Mouse (Mus musculus) myocyte (in vitro differentiated cells): ENCODE data around the gene Adgrb3. TPM values are rescaled to one million over a fixed set of nuclear protein-coding genes. Genes with fewer than 3 reads are reported as not detected.

Experiments used
- H3K27me3 ChIP-seq: one replicate; pipeline ENCODE4 v1.6.1; 2011; ENCODE audit not compliant: control insufficient read depth, insufficient read depth, insufficient read length
- H3K36me3 ChIP-seq: one replicate; pipeline ENCODE4 v1.6.1; 2011; ENCODE audit not compliant: control insufficient read depth, insufficient read depth
- H3K4me2 ChIP-seq: one replicate; pipeline ENCODE4 v1.6.1; 2011; ENCODE audit warnings: low read depth, control low read depth
- H3K4me3 ChIP-seq: one replicate; pipeline ENCODE4 v1.5.1; 2011; ENCODE audit warnings: mild to moderate bottlenecking, control low read depth, moderate library complexity
- H3K79me2 ChIP-seq: one replicate; pipeline ENCODE4 v1.6.1; 2011; ENCODE audit not compliant: control insufficient read depth, insufficient read depth
- H3ac ChIP-seq: one replicate; pipeline ENCODE4 v1.6.1; 2011; ENCODE audit not compliant: control insufficient read depth, insufficient read length
- CEBPB ChIP-seq: IDR thresholded peaks from 2 replicates; pipeline ENCODE4 v1.6.1; 2011; ENCODE audit warnings: mild to moderate bottlenecking, moderate library complexity; ENCODE audit not compliant: poor library complexity, insufficient read depth, severe bottlenecking
- E2F4 ChIP-seq: IDR thresholded peaks from one replicate; pipeline ENCODE4 v1.6.1; 2011; ENCODE audit warnings: mild to moderate bottlenecking, control low read depth, moderate library complexity; ENCODE audit not compliant: insufficient read depth
- MAX ChIP-seq: IDR thresholded peaks from one replicate; pipeline ENCODE4 v1.6.1; 2011; ENCODE audit warnings: low read depth, mild to moderate bottlenecking, control low read depth
- MYOD1 ChIP-seq, 3 experiments: IDR thresholded peaks; one replicate each; pipeline ENCODE4 v1.6.1; 2011; ENCODE audit warnings: control low read depth in 2 of 3, low read depth in 2 of 3, mild to moderate bottlenecking in 2 of 3, moderate library complexity in 1 of 3; ENCODE audit not compliant: insufficient read length in 2 of 3, control insufficient read depth in 1 of 3
- MYOG ChIP-seq, 3 experiments: IDR thresholded peaks; one replicate each; pipeline ENCODE4 v1.6.1; 2011; ENCODE audit warnings: control low read depth in 2 of 3, low read depth in 2 of 3, mild to moderate bottlenecking in 2 of 3; ENCODE audit not compliant: insufficient read length in 2 of 3, control insufficient read depth in 1 of 3, insufficient read depth in 1 of 3
- POLR2A ChIP-seq: IDR thresholded peaks from one replicate; pipeline ENCODE4 v1.6.1; 2011; ENCODE audit warnings: low read depth, mild to moderate bottlenecking, control low read depth, moderate library complexity; ENCODE audit not compliant: insufficient read length
- POLR2AphosphoS2 ChIP-seq: IDR thresholded peaks from one replicate; pipeline ENCODE4 v1.6.1; 2011; ENCODE audit warnings: low read depth, control low read depth; ENCODE audit not compliant: insufficient read length
- REST ChIP-seq: IDR thresholded peaks from one replicate; pipeline ENCODE4 v1.6.1; 2011; ENCODE audit warnings: mild to moderate bottlenecking, control low read depth, moderate library complexity; ENCODE audit not compliant: insufficient read depth, insufficient read length
- SRF ChIP-seq: IDR thresholded peaks from one replicate; pipeline ENCODE4 v1.6.1; 2011; ENCODE audit warnings: low read depth; ENCODE audit not compliant: control insufficient read depth, insufficient read length
- TCF12 ChIP-seq: IDR thresholded peaks from one replicate; pipeline ENCODE4 v1.6.1; 2011; ENCODE audit warnings: mild to moderate bottlenecking, control low read depth; ENCODE audit not compliant: poor library complexity, insufficient read depth, severe bottlenecking
- TCF3 ChIP-seq: IDR thresholded peaks from one replicate; pipeline ENCODE4 v1.6.1; 2011; ENCODE audit warnings: low read depth, control low read depth; ENCODE audit not compliant: insufficient read length
- USF1 ChIP-seq: IDR thresholded peaks from one replicate; pipeline ENCODE4 v1.6.1; 2011; ENCODE audit warnings: low read depth, mild to moderate bottlenecking, control low read depth, moderate library complexity
- polyA plus RNA-seq: library from polyadenylated mRNA; unstranded; fragments of >200 nt; fragmentation: generic; extraction: Trizol; gene quantifications from one replicate; pipeline ENCODE4 v1.2.1, GENCODE M21; 2012; ENCODE audit warnings: missing spikeins

The Adgrb3 gene
- polyA plus RNA-seq, 1 experiment, result not detected

- Histone ChIP-seq H3ac (no peak overlapping the region), H3K36me3 (no peaks in the 10 kb centered on the region), H3K4me2 (no peak overlapping the region), H3K79me2 (no peaks in the 10 kb centered on the region), H3K27me3 (no peaks in the 10 kb centered on the region), H3K4me3 (no peak overlapping the region)
- TF ChIP-seq MAX (no peak), REST (no peak), TCF12 (no peak), POLR2AphosphoS2 (no peak), E2F4 (no peak), MYOD1 (IDR thresholded peaks at IDR 0.05; ENCODE audit: control insufficient read depth in 1 of 3, insufficient read length in 2 of 3, low read depth in 2 of 3) (no peak), USF1 (no peak), TCF3 (no peak), POLR2A (no peak), MYOG (IDR thresholded peaks at IDR 0.05; ENCODE audit: control insufficient read depth in 1 of 3, insufficient read depth in 1 of 3, insufficient read length in 2 of 3, low read depth in 2 of 3) (no peak), CEBPB (no peak), SRF (no peak)
These were observed 2.8 kb upstream of the Adgrb3 start for GRCm38 (mm10) chr1:25832260-25832659.

GRCm38 (mm10) chr1:25831521-25831900 is 2.0 kb upstream of the Adgrb3 start:
- H3K79me2 ChIP-seq, result no peaks in the 10 kb centered on the region
- H3K4me3 ChIP-seq, result no peak overlapping the region
- no peaks in the 10 kb centered on the region for H3K36me3 ChIP-seq
- H3K4me2 ChIP-seq, result no peak overlapping the region
- H3K27me3 ChIP-seq, result no peaks in the 10 kb centered on the region
- no peak for TF ChIP-seq TCF3
- no peak for TF ChIP-seq CEBPB
- TF ChIP-seq USF1, result no peak
- TF ChIP-seq E2F4, result no peak
- no peak for TF ChIP-seq MYOG (IDR thresholded peaks at IDR 0.05; ENCODE audit: control insufficient read depth in 1 of 3, insufficient read depth in 1 of 3, insufficient read length in 2 of 3, low read depth in 2 of 3)
- TF ChIP-seq MAX, result no peak
- no peak for TF ChIP-seq REST
- TF ChIP-seq SRF, result no peak
- no peak for TF ChIP-seq TCF12
- no peak overlapping the region for H3ac ChIP-seq

GRCm38 (mm10) chr1:25830757-25831520 is 1.4 kb upstream of the Adgrb3 start:
- no peaks in the 10 kb centered on the region for H3K27me3 ChIP-seq
- TF ChIP-seq MAX, result no peak
- no peak for TF ChIP-seq POLR2AphosphoS2
- TF ChIP-seq TCF3, result no peak
- TF ChIP-seq POLR2A, result no peak
- TF ChIP-seq MYOG (IDR thresholded peaks at IDR 0.05; ENCODE audit: control insufficient read depth in 1 of 3, insufficient read depth in 1 of 3, insufficient read length in 2 of 3, low read depth in 2 of 3), result no peak
- no peak for TF ChIP-seq CEBPB
- no peak for TF ChIP-seq SRF
- TF ChIP-seq REST, result no peak
- TF ChIP-seq MYOD1 (IDR thresholded peaks at IDR 0.05; ENCODE audit: control insufficient read depth in 1 of 3, insufficient read length in 2 of 3, low read depth in 2 of 3), result no peak
- no peak for TF ChIP-seq TCF12
- no peak for TF ChIP-seq E2F4
- no peak for TF ChIP-seq USF1
- no peaks in the 10 kb centered on the region for H3K36me3 ChIP-seq
- H3K79me2 ChIP-seq, result no peaks in the 10 kb centered on the region
- H3K4me3 ChIP-seq, result no peak overlapping the region
- no peak overlapping the region for H3ac ChIP-seq
- H3K4me2 ChIP-seq, result no peak overlapping the region

- no peak overlapping the region for H3K4me3 ChIP-seq
- H3K79me2 ChIP-seq, result no peaks in the 10 kb centered on the region
- no peaks in the 10 kb centered on the region for H3K27me3 ChIP-seq
- no peak overlapping the region for H3K4me2 ChIP-seq
- no peak overlapping the region for H3ac ChIP-seq
- TF ChIP-seq REST (no peak), TCF12 (no peak), MAX (no peak), MYOD1 (IDR thresholded peaks at IDR 0.05; ENCODE audit: control insufficient read depth in 1 of 3, insufficient read length in 2 of 3, low read depth in 2 of 3) (no peak), POLR2A (no peak), SRF (no peak), E2F4 (no peak), TCF3 (no peak), MYOG (IDR thresholded peaks at IDR 0.05; ENCODE audit: control insufficient read depth in 1 of 3, insufficient read depth in 1 of 3, insufficient read length in 2 of 3, low read depth in 2 of 3) (no peak)
- no peaks in the 10 kb centered on the region for H3K36me3 ChIP-seq
These were observed 629 bp upstream of the Adgrb3 start for GRCm38 (mm10) chr1:25829921-25830751.
